Mouse (Mus musculus): ENCODE results near the gene Sass6.
A peak's percentile ranks its signal among the peaks of the same experiment; 100 is the strongest.
"Not testable (repeated sequence)": the region's sequence is repeated elsewhere in the genome, so short reads cannot be mapped to it uniquely, and the experiment has no call there.

Gene Sass6

DNA sequence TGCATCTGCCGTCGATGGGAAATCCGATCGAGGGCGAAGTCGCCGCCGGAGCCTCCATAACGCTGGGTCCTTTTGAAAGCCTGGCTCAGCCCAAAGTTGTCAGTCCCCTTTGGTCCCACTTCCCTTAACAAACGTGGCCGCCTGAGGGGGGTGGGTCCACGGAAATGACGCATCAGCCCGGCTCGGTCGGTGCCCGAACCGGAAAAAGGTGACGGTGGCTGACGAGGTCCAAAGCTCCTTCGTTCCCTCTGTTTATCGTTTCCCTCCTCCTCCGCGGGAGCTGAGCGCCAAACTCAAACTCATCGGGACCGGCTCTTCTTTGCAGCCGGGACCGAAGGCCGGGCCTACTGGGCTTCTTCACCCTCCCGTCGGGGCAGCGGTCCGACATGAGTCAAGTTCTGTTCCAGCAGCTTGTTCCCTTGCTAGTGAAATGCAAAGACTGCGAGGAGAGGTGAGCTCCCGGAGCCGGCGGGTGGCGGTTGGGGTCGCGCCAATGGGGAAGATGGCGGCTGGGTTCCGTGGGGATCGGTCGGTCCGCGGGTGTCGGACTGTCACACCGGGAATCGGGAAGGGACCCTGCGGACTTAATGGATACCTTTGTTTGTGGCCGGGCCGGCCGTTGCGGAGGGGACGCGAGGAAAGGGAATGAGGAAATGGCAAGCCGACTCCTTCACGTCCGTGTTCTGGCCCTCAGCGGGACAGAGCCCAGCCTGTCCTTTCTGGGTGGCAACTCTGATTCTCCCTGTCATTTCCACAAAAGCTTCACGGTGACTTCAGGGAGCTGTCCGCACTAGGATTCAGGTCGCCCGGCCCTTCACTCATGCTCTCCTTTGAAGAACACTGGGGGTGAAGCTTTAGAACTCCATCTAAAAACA, at the start of gene Sass6:
Gene Sass6, plus strand, starts transcription at position 255 of the 875 bp plus-strand sequence.
- DNase-seq (ENCODE audit: low spot score): peak; percentile 92

GRCm38 (mm10) chr3:116547430-116547829, 47.4 kb upstream of the Sass6 start:
- no peak for DNase-seq (ENCODE audit: low spot score)

- no peak for DNase-seq (ENCODE audit: low spot score)
These were observed 43.4 kb upstream of the Sass6 start for GRCm38 (mm10) chr3:116551362-116551761.

DNA sequence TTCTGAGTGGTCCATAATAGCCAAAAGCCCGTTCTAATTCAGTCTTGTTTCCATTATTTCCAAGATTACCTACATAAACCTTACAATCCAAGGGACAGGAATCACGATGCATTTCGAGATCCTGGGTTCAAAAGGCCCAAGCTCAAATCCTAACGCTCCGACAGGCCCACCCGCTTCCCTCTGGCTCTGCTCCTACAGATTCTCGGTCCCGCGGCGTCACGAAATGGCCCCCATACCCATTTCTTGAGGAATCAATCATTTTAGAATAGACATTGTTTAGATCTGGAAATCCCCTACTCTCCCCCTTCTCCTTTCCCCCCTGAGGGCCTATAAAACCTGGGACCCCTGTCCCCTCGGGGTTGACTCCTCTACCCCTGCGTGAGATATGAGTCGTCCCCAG, 33.5 kb upstream of the Sass6 start:
- not testable (repeated sequence) for DNase-seq (ENCODE audit: low spot score)

DNA sequence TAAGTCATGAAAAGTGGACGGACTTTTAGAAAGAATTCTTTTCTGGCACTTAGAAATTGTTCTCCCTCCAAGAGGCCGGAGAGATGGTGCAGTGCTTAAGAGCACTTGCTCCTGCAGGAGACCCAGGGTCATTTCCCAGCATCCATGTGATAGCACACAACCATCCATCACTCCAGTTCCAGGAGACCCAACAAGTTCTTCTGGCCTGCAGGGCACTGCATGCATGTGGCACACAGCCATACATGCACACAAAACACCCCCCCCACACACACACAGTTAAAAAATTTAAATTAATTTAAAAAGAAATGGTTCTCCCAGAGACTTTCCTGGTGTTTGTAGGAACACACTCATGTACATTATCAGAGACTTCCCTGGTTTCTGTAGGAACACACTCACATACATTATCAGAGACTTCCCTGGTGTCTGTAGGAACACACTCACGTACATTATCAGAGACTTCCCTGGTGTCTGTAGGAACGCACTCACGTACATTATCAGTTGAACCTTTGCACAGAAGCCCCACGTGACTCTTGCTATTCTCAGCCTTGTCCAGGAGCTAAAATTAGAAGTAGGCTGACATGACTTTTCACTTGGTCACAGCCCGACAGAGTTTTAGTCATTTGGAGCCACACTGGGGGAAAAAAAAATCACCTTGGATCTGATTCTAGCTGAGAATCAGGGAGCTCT, 32.2 kb upstream of the Sass6 start, which contains the start of gene Lrrc39:
Gene Lrrc39, plus strand, starts transcription at position 566 of the 687 bp plus-strand sequence.
- DNase-seq (ENCODE audit: low spot score): no peak

DNA sequence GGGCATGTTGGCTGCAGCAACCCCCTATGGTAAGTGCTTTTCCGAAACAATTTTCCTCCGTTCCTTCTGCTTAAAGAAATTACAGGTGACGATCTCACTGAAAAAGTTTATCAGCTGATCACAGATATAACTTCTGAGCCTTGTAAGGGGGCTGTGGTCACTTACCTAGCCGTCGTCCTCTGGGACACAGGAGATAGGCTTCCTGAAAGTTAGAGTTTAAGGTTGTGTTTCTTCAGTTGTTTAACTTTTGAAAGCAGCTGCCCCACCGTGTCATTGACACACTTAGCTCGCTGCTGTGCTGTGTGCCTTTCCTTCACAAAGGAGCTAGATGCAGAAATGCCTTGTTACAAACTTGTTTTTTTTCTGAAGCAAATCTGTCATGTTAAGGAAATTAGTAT, 31.7 kb upstream of the Sass6 start:
- no peak for DNase-seq (ENCODE audit: low spot score)

DNA sequence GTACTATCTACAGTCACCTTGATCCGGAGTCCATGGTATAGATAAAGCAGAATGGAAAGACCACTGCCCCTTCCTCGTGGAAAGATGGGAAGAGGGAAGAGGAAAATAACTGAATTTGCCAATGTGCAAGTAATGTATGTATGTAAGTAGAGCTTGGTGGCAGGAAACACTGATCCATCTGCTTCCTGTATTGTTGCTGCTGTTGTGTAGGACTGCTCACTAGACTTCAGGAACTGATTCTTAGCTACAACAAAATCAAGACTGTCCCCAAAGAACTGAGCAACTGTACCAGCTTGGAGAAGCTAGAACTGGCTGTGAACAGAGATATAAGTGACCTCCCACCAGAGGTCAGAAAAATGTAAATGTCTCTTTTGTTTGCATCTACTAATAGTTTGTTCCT, 24.2 kb upstream of the Sass6 start:
- DNase-seq (ENCODE audit: low spot score): no peak

- DNase-seq (ENCODE audit: low spot score): no peak
These were observed 17.5 kb upstream of the Sass6 start for GRCm38 (mm10) chr3:116577286-116577685.

DNA sequence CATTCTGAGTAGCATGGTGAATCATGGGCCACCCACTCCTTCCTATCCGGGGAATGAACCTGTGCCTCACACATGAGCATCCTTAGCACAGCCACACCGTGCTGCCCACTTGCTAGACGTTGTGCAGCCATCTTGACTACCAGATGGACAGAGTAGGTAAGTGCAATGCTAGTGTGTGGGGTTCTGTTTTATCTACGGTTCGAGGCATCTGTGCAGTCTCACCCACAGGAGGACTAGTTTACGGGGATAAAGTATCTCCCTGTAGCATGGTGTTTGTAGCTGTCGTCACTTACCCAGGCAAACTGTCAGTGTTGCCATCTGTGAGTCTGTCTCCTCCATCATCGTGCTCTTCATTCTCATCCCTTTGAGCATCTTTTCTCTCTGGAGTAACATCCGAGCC, 12.6 kb upstream of the Sass6 start:
- peak; percentile 30 for DNase-seq (ENCODE audit: low spot score)

GRCm38 (mm10) chr3:116594076-116594727, 580 bp upstream of the Sass6 start:
- DNase-seq (ENCODE audit: low spot score): no peak

- DNase-seq (ENCODE audit: low spot score): no peak
These were observed 815 bp downstream of the Sass6 start for GRCm38 (mm10) chr3:116595603-116595991.

- no peak for DNase-seq (ENCODE audit: low spot score)
These were observed 4.9 kb downstream of the Sass6 start for GRCm38 (mm10) chr3:116599705-116600104.

- DNase-seq (ENCODE audit: low spot score): no peak
These were observed 6.2 kb downstream of the Sass6 start for GRCm38 (mm10) chr3:116601005-116601404.

DNA sequence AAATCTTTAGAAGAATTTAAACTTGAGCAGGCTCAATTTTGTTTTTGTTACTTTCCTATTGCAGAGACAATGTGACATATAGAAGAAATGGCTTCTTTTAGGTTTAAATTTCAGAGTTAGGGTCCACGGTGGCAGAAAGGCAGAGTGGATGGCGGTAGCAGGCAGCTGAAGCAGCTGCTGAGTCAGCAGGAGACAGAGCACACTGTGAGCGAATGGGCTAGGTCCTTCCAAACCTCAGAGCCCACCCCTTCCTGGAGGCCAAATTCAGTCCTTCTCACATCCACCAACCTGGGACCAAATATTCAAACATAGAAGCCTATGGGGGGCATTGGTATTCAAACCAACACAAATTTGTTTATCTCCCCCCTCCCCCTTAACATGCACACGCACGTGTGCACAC, 7.0 kb downstream of the Sass6 start:
- DNase-seq (ENCODE audit: low spot score): no peak

DNA sequence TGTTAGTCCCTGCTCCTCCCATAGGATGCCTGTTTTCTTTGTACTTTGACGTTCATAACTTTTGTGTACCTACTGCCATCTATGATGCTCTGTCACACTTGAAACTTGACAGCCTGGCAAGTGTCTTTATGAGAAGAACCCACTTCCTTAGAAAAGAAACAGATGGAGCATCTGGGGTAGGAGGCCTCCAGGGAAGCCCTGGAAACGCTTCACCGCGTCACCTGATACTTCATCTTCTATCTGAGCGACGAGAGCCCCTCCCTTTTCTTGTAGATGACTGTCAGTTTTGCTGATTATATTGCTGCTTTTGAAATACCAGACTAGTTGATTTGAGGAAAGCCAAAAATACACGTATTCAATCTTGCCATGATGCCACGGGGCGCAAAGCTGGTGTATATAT, 9.8 kb downstream of the Sass6 start:
- no peak for DNase-seq (ENCODE audit: low spot score)

DNA sequence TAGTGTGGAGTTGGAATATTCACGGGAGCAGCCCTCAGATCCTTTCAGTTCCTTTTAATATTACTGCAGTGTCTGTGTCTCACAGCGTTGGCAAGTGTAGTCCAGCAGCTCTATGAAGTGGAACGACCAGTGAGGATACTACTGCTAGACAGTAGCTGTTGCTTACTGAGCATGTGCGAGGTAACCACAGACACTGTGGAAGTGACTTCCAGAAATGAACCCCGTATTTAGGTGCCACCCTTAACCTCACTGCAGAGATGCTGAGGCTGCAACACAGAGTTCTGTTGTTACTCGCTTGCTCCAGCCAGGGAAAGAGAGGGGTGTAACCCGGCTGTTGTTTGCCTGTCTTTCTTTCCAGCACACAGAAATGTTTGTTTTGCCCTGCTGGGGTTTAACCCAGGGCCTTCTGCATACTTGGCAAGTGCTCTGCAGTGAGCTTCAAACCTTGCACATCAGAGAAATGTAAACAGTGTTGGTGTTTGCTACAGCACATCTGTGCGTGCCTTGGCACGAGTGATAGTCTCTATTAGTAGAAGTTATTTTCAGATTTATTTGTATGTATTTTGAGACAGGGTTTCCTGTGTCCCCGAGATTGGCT, 19.6 kb downstream of the Sass6 start, which contains the start of gene Trmt13:
Gene Trmt13, minus strand, starts transcription at position 293 of the 598 bp plus-strand sequence.
- peak; percentile 24 for DNase-seq (ENCODE audit: low spot score)

GRCm38 (mm10) chr3:116615318-116616068, 20.7 kb downstream of the Sass6 start:
- DNase-seq (ENCODE audit: low spot score): no peak

DNA sequence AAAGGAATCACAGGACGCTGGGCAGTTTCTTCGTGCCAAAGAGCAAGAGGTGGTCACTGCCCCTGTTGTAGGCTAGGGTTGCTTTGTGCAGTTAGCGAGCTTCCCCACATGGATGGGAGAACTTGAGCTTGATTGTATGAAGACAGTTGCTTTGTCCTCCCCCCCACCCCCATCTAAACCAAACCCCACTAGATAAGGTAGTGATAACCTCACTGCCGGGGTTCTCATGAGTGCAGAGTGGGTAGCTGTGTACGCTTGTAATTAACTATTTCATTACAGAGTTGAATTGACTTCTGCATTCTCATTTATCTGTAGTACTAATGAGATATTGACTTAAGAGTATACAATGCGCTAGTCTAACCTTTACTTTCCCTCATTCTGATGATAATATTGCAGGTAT, 24.1 kb downstream of the Sass6 start:
- DNase-seq (ENCODE audit: low spot score): no peak

GRCm38 (mm10) chr3:116620636-116621370, 26.0 kb downstream of the Sass6 start:
- no peak for DNase-seq (ENCODE audit: low spot score)

- DNase-seq (ENCODE audit: low spot score): no peak
These were observed 27.9 kb downstream of the Sass6 start for GRCm38 (mm10) chr3:116622641-116623040.

GRCm38 (mm10) chr3:116631459-116631858, 36.7 kb downstream of the Sass6 start:
- DNase-seq (ENCODE audit: low spot score): no peak
